14 mouse cellular contexts compared by ENCODE assay signal in genomic region chr19:14247979-14248378, GRCm38 (mm10).
A peak's percentile ranks its signal among the peaks of the same experiment; 100 is the strongest.
DNase-seq lines count a peak whose midpoint lies in the region.
"Had no signal": no experiment of that assay in that cellular context is flagged by ENCODE, and none has a peak within 500 bp of the region (broad histone marks: within the 10 kb centered on the region; RNA-seq: fewer than 3 reads in every experiment).

No protein-coding gene starts in this region.

- intact Hi-C loops in left cerebral cortex, postnatal 4 days (cut with DNase I), result no loop called here
- intact Hi-C loops in left cerebral cortex, postnatal 14 days (cut with DNase I), result no loop called here

- DNase-seq in heart, postnatal 4 days, result peak; percentile 50
- DNase-seq in heart, adult 9 months (ENCODE audit: low spot score in 2 of 2), result no peak
- DNase-seq in left cerebral cortex, postnatal 4 days, result peak; percentile 67
- no peak for DNase-seq in left cerebral cortex, postnatal 14 days (ENCODE audit: low spot score in 2 of 2)
- DNase-seq in cerebellum, adult 11-12 months, result peak; percentile 71
- DNase-seq in cerebellum, postnatal 10 days, result peak; percentile 83 to 87
- no peak for DNase-seq in layer of hippocampus, adult 9-11 months
- no peak for DNase-seq in gastrocnemius, postnatal 4 days (ENCODE audit: low spot score in 2 of 2)
- DNase-seq: adrenal gland, postnatal 25 days; gastrocnemius, postnatal 36 days; liver, postnatal 0 days; lung, postnatal 4 days; right cerebral cortex, postnatal 14 days; thymus, postnatal 36 days had no signal

Comparison
In these comparisons a context has a peak if more than half of its experiments do, and no peak if none do; other contexts are left out.
1. DNase-seq: peak in heart, postnatal 4 days (single experiment), left cerebral cortex, postnatal 4 days (single experiment), cerebellum, adult 11-12 months (single experiment) and cerebellum, postnatal 10 days (2 of 2); none in heart, adult 9 months (0 of 2), left cerebral cortex, postnatal 14 days (0 of 2), layer of hippocampus, adult 9-11 months (single experiment) and gastrocnemius, postnatal 4 days (0 of 2).